Mouse (Mus musculus): ENCODE measurements at regions not wholly inside any gene's neighbourhood (a gene's known extent, or its start where the extent isn't known, plus 50 kb on each side); places are given as distances from the start of the nearest gene placed in this dataset.

DNA sequence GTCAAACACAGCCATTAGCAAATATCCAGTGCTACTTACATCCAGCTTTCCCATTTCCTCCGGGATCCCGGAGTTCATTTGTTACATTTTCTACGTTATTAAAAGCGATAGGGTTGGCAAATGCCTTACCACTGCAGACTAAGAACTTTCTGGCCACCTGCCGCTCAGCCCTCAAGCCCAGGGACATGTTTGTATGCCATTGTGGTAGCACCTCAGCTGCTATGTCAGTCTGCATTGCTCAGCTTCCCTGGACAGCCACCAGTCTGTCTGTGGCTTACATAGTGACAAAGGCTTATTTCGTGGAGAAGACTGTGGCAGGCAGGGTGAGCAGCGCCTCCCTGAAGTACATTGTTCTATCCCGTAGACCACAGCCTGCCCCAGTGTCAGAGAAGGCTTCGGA lies 127.5 kb downstream of the Fam173b start:
- 82% methylated on average over 9 of the region's 9 CpGs for WGBS
- Histone ChIP-seq H3K4me3 (ENCODE audit: low read length) (no peak overlapping the region), H3K36me3 (ENCODE audit: control insufficient read depth, insufficient read depth, low read length) (no peaks in the 10 kb centered on the region), H3K9ac (ENCODE audit: low read depth, low read length) (no peak overlapping the region), H3K9me3 (ENCODE audit: control insufficient read depth, low read length) (no peaks in the 10 kb centered on the region), H3K4me2 (ENCODE audit: low read length) (no peak overlapping the region), H3K4me1 (ENCODE audit: control insufficient read depth, insufficient read depth, low read depth, low read length) (no peaks in the 10 kb centered on the region), H3K27ac (ENCODE audit: low read depth, low read length) (no peak overlapping the region), H3K27me3 (replicated peaks; ENCODE audit: control insufficient read depth, insufficient read depth, low read length) (no peaks in the 10 kb centered on the region)
- ATAC-seq = no peak

GRCm38 (mm10) chr15:31741686-31742085 lies 140.0 kb downstream of the Fam173b start:
- no peak for ATAC-seq
- Histone ChIP-seq H3K36me3 (ENCODE audit: control insufficient read depth, insufficient read depth, low read length) (no peaks in the 10 kb centered on the region), H3K9me3 (ENCODE audit: control insufficient read depth, low read length) (no peaks in the 10 kb centered on the region), H3K27me3 (replicated peaks; ENCODE audit: control insufficient read depth, insufficient read depth, low read length) (no peaks in the 10 kb centered on the region), H3K27ac (ENCODE audit: low read depth, low read length) (no peak overlapping the region), H3K9ac (ENCODE audit: low read depth, low read length) (no peak overlapping the region), H3K4me1 (ENCODE audit: control insufficient read depth, insufficient read depth, low read depth, low read length) (no peaks in the 10 kb centered on the region), H3K4me2 (ENCODE audit: low read length) (no peak overlapping the region), H3K4me3 (ENCODE audit: low read length) (no peak overlapping the region)
- 70% methylated on average over 4 of the region's 4 CpGs for WGBS

DNA sequence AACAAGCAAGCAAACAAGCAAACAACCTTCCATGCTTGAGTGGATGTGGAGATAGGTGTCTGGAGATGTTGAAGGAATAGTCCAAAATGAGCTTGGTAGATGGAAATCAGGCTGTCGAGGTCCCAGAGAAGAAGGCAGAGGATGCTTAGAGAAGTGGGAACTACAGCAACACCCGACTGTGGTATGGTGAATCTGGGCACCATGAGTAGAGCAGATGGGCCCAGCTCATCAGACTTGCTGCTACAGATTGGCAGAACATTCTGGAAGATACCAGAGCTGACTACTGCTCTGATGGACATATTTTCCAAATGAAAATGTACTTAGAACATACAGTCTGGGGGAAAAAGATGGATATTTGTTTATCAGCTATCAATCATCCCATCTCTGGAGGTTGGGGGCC lies 142.9 kb downstream of the Fam173b start:
- ATAC-seq = no peak
- no peaks in the 10 kb centered on the region for H3K27me3 ChIP-seq (replicated peaks; ENCODE audit: control insufficient read depth, insufficient read depth, low read length)
- H3K4me3 ChIP-seq (ENCODE audit: low read length) = no peak overlapping the region
- H3K9me3 ChIP-seq (ENCODE audit: control insufficient read depth, low read length) = no peaks in the 10 kb centered on the region
- no peak overlapping the region for H3K4me2 ChIP-seq (ENCODE audit: low read length)
- no peak overlapping the region for H3K27ac ChIP-seq (ENCODE audit: low read depth, low read length)
- no peaks in the 10 kb centered on the region for H3K4me1 ChIP-seq (ENCODE audit: control insufficient read depth, insufficient read depth, low read depth, low read length)
- H3K9ac ChIP-seq (ENCODE audit: low read depth, low read length) = no peak overlapping the region
- H3K36me3 ChIP-seq (ENCODE audit: control insufficient read depth, insufficient read depth, low read length) = no peaks in the 10 kb centered on the region
- WGBS = 85% methylated on average over 2 of the region's 2 CpGs

- WGBS = 44% methylated on average over 2 of the region's 2 CpGs
- Histone ChIP-seq H3K27me3 (replicated peaks; ENCODE audit: control insufficient read depth, insufficient read depth, low read length) (no peaks in the 10 kb centered on the region), H3K4me1 (ENCODE audit: control insufficient read depth, insufficient read depth, low read depth, low read length) (peaks cover 3% of the 10 kb centered on the region), H3K9me3 (ENCODE audit: control insufficient read depth, low read length) (no peaks in the 10 kb centered on the region), H3K4me3 (ENCODE audit: low read length) (no peak overlapping the region), H3K4me2 (ENCODE audit: low read length) (no peak overlapping the region), H3K36me3 (ENCODE audit: control insufficient read depth, insufficient read depth, low read length) (no peaks in the 10 kb centered on the region), H3K27ac (ENCODE audit: low read depth, low read length) (no peak overlapping the region), H3K9ac (ENCODE audit: low read depth, low read length) (no peak overlapping the region)
- ATAC-seq = no peak; the same call in 1 of the 2 replicates
These were observed 151.0 kb downstream of the Fam173b start for GRCm38 (mm10) chr15:31752632-31753031.

DNA sequence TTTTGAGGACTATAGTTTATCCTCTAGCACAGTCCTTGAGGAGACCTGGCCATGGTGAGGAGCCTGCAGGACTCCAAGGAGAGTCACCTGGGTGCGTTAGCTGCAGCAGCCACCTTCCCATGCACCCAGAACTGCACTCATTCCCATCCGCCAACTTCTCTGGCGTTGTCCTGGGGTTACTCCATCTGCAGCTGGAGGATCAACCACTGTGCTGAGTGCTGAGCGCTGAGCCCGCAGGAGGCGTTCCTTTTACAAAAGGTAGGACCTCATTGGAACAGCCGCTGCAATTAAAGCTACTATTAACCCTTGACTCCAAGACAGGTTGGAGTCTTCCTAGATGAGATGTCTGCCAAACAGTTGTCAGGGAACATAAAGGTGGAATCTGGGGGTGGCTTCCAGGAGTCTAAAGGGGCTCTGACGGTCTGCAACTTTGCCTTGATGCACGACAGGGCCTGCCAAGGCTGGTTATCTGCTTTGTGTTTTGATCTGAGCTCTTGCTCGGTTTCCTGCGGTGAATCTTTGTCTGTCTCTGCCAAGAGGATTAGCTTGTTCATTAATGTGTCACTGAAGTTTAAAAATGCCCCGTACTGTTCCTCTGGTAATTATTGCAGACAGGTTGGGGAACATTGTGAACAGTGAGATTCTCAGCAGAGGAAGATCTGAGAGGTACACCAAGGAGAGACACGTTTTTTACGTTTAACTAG lies 152.1 kb downstream of the Fam173b start:
- H3K9me3 ChIP-seq (ENCODE audit: control insufficient read depth, low read length) = no peaks in the 10 kb centered on the region
- no peaks in the 10 kb centered on the region for H3K27me3 ChIP-seq (replicated peaks; ENCODE audit: control insufficient read depth, insufficient read depth, low read length)
- no peak overlapping the region for H3K27ac ChIP-seq (ENCODE audit: low read depth, low read length)
- peaks cover 3% of the 10 kb centered on the region for H3K4me1 ChIP-seq (ENCODE audit: control insufficient read depth, insufficient read depth, low read depth, low read length)
- no peaks in the 10 kb centered on the region for H3K36me3 ChIP-seq (ENCODE audit: control insufficient read depth, insufficient read depth, low read length)
- 17% methylated on average over 14 of the region's 14 CpGs for WGBS
- H3K9ac ChIP-seq (ENCODE audit: low read depth, low read length) = no peak overlapping the region
- peak; percentile 81 for ATAC-seq
- no peak overlapping the region for H3K4me3 ChIP-seq (ENCODE audit: low read length)
- no peak overlapping the region for H3K4me2 ChIP-seq (ENCODE audit: low read length)

GRCm38 (mm10) chr15:31768959-31769844 lies 167.6 kb downstream of the Fam173b start:
- Histone ChIP-seq H3K9ac (ENCODE audit: low read depth, low read length) (no peak overlapping the region), H3K4me1 (ENCODE audit: control insufficient read depth, insufficient read depth, low read depth, low read length) (peaks cover 3% of the 10 kb centered on the region; the same call in 1 of the 2 replicates), H3K27me3 (replicated peaks; ENCODE audit: control insufficient read depth, insufficient read depth, low read length) (no peaks in the 10 kb centered on the region), H3K27ac (ENCODE audit: low read depth, low read length) (no peak overlapping the region), H3K4me3 (ENCODE audit: low read length) (no peak overlapping the region), H3K9me3 (ENCODE audit: control insufficient read depth, low read length) (no peaks in the 10 kb centered on the region; the same call in 1 of the 2 replicates), H3K36me3 (ENCODE audit: control insufficient read depth, insufficient read depth, low read length) (no peaks in the 10 kb centered on the region), H3K4me2 (ENCODE audit: low read length) (no peak overlapping the region)
- WGBS = 65% methylated on average over 12 of the region's 12 CpGs
- ATAC-seq = peak; percentile 89

DNA sequence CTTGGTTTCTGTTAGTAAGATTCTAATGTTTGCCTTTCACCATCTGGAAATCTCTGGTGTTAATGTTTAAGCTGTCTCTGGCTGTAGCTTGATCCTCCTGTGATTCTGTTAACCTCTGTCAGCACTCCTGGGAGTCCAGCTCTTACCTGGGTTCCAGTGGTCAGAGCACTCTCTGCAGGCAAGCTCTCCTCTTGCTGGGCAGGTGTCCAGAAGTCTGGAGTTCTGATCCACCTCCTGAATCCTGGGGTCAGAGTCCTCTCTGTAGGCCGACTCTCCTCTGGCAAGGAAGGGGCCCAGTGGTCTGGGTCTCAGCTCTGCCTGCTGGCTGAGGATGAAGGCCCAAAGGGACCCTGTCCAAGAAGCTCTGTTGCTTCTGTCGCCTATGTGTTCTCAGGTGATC lies 181.4 kb downstream of the Fam173b start:
- no peak for ATAC-seq
- H3K4me2 ChIP-seq (ENCODE audit: low read length) = no peak overlapping the region

DNA sequence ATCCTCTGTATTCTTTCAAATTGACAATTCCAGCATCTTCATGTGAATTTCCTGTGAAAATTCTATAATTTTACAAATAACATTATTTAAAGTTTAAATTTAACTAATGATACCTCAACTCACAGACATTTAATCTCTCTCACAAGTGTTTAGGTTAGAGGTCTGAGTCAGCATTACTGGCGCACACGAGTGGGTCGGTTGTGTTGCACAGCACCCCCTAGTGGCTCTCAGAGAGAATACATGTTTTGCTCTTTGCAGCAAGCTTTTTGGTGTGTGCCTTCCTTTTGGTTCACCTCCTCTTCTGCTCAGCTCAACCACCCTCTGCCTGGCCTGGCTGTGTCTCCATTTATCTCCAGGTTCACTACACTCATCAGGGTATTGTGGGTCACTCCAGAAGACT lies 183.4 kb downstream of the Fam173b start:
- no peaks in the 10 kb centered on the region for H3K4me1 ChIP-seq (ENCODE audit: control insufficient read depth, insufficient read depth, low read depth, low read length)
- 78% methylated on average over 3 of the region's 3 CpGs for WGBS

More for the DNA sequence above, 181.4 kb downstream of the Fam173b start:
- Histone ChIP-seq H3K36me3 (ENCODE audit: control insufficient read depth, insufficient read depth, low read length) (no peaks in the 10 kb centered on the region), H3K27ac (ENCODE audit: low read depth, low read length) (no peak overlapping the region), H3K9me3 (ENCODE audit: control insufficient read depth, low read length) (no peaks in the 10 kb centered on the region; the same call in 1 of the 2 replicates), H3K27me3 (replicated peaks; ENCODE audit: control insufficient read depth, insufficient read depth, low read length) (no peaks in the 10 kb centered on the region), H3K4me3 (ENCODE audit: low read length) (no peak overlapping the region), H3K9ac (ENCODE audit: low read depth, low read length) (no peak overlapping the region), H3K4me1 (ENCODE audit: control insufficient read depth, insufficient read depth, low read depth, low read length) (no peaks in the 10 kb centered on the region)
- WGBS = 96% methylated on average over 2 of the region's 2 CpGs

GRCm38 (mm10) chr15:31798863-31799262 lies 197.2 kb downstream of the Fam173b start:
- H3K27ac ChIP-seq (ENCODE audit: low read depth, low read length) = no peak overlapping the region
- ATAC-seq = no peak
- H3K9ac ChIP-seq (ENCODE audit: low read depth, low read length) = no peak overlapping the region
- no peaks in the 10 kb centered on the region for H3K9me3 ChIP-seq (ENCODE audit: control insufficient read depth, low read length)
- no peak overlapping the region for H3K4me2 ChIP-seq (ENCODE audit: low read length)
- 73% methylated on average over 2 of the region's 2 CpGs for WGBS
- H3K4me1 ChIP-seq (ENCODE audit: control insufficient read depth, insufficient read depth, low read depth, low read length) = no peaks in the 10 kb centered on the region
- H3K27me3 ChIP-seq (replicated peaks; ENCODE audit: control insufficient read depth, insufficient read depth, low read length) = no peaks in the 10 kb centered on the region
- H3K4me3 ChIP-seq (ENCODE audit: low read length) = no peak overlapping the region
- H3K36me3 ChIP-seq (ENCODE audit: control insufficient read depth, insufficient read depth, low read length) = no peaks in the 10 kb centered on the region

More for the DNA sequence above, 183.4 kb downstream of the Fam173b start:
- H3K36me3 ChIP-seq (ENCODE audit: control insufficient read depth, insufficient read depth, low read length) = no peaks in the 10 kb centered on the region
- no peak overlapping the region for H3K4me2 ChIP-seq (ENCODE audit: low read length)
- ATAC-seq = no peak
- H3K9ac ChIP-seq (ENCODE audit: low read depth, low read length) = no peak overlapping the region
- no peak overlapping the region for H3K27ac ChIP-seq (ENCODE audit: low read depth, low read length)
- no peaks in the 10 kb centered on the region; the same call in 1 of the 2 replicates for H3K9me3 ChIP-seq (ENCODE audit: control insufficient read depth, low read length)
- H3K27me3 ChIP-seq (replicated peaks; ENCODE audit: control insufficient read depth, insufficient read depth, low read length) = no peaks in the 10 kb centered on the region
- H3K4me3 ChIP-seq (ENCODE audit: low read length) = no peak overlapping the region

All from hindbrain, embryonic 16.5 days (tissue).